Mouse (Mus musculus) midbrain, embryonic 10.5 days (tissue): Measurements from ENCODE around the gene Apoa4. TPM values are rescaled to one million over a fixed set of nuclear protein-coding genes. Genes with fewer than 3 reads are reported as not detected.

ENCODE experiments used
- DNase-seq: peaks from one replicate; pipeline ENCODE4 v3.0.0-alpha.2; 2017; ENCODE audit warnings: low spot score
- H3K27ac ChIP-seq: fragments of 300-500 bp; sonication (generic); replicated peaks from 2 replicates; pipeline ENCODE4 v1.5.1; 2016; ENCODE audit warnings: mild to moderate bottlenecking
- H3K27me3 ChIP-seq: fragments of 300-500 bp; sonication (generic); 2 replicates; pipeline ENCODE4 v1.6.1; 2016; ENCODE audit warnings: low read depth, mild to moderate bottlenecking; ENCODE audit not compliant: poor library complexity, severe bottlenecking
- H3K36me3 ChIP-seq: fragments of 300-500 bp; sonication (generic); 2 replicates; pipeline ENCODE4 v1.6.1; 2016; ENCODE audit warnings: mild to moderate bottlenecking, moderate library complexity
- H3K4me1 ChIP-seq: fragments of 300-500 bp; sonication (generic); 2 replicates; pipeline ENCODE4 v1.6.1; 2016
- H3K4me3 ChIP-seq: fragments of 300-500 bp; sonication (generic); 2 replicates; pipeline ENCODE4 v1.5.1; 2016; ENCODE audit warnings: mild to moderate bottlenecking, moderate library complexity
- H3K9me3 ChIP-seq: fragments of 300-500 bp; sonication (generic); replicated peaks from 2 replicates; pipeline ENCODE4 v1.6.1; 2016; ENCODE audit warnings: mild to moderate bottlenecking
- WGBS: fragments of 180-500 bp; shearing (Covaris S2); methylation state at CpG from one replicate; pipeline ENCODE4 v1.1.7; 2016; 5-methylcytosine and 5-hydroxymethylcytosine counted together
- polyA plus RNA-seq: library from polyadenylated mRNA; unstranded; fragments of >200 nt; fragmentation: Nextera tagmentation; extraction: Ambion mirVana; gene quantifications from 2 replicates; pipeline ENCODE4 v1.2.1, GENCODE M21; 2016

Gene Apoa4
- not detected in 2 replicates for polyA plus RNA-seq

GRCm38 (mm10) chr9:46240526-46241153 lies at the start of gene Apoa4:
TSS of gene Apoa4 (plus strand) at chr9:46240696.
- H3K27ac ChIP-seq: no peak within 1 kb of the TSS
- no peak for DNase-seq
- WGBS: 66% methylated on average over 7 of the region's 7 CpGs
- peaks cover 5% of the 10 kb centered on the region; the same call in 1 of the 2 replicates for H3K4me1 ChIP-seq
- H3K9me3 ChIP-seq: no peaks in the 10 kb centered on the region
- H3K4me3 ChIP-seq: no peak within 1 kb of the TSS
- no peaks in the 10 kb centered on the region for H3K36me3 ChIP-seq
- 0 out of 2 replicates have a peak, but pooled peaks cover 9% of the 10 kb centered on the region for H3K27me3 ChIP-seq

DNA sequence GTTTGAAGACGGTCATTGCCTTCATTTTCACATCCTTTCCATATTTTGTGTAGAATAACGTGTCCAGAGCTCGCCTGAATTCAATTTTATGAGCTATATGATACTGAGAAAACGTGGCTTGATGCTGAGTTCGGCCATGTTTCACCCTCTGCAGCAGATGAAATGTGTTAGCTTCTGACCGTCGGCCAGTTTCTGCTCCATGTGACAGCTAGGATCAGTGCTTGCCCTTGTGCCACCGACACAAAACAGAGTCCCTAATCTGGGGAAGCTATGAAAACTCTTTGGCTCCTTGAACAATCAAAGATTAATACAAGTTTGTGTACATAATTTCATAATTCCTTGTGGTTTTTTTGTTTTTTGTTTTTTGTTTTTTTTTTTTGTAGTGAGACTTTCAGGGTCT lies 49.3 kb upstream of the Apoa4 start:
- Histone ChIP-seq H3K27ac (no peak overlapping the region), H3K4me1 (no peaks in the 10 kb centered on the region), H3K27me3 (no peaks in the 10 kb centered on the region), H3K9me3 (no peaks in the 10 kb centered on the region), H3K36me3 (peaks cover 23% of the 10 kb centered on the region), H3K4me3 (no peak overlapping the region)
- 85% methylated on average over 8 of the region's 8 CpGs for WGBS
- DNase-seq: no peak

DNA sequence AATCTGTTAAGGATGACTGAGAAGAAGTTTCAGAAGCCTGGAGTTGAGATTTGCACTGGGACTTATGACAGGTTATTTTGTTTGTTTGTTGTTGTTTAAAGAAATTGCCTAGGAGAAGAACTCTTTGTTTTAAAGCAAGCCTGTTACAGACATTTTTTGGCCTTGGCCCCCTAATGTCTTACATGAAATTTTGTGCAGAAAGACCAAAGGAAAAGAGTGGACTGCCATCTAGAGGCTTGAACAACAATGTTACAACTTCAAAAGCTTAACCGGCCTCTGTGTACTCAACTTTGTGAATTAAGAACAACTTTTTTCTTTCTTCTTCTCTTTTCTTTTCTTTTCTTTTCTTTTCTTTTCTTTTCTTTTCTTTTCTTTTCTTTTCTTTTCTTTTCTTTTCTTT lies 48.9 kb upstream of the Apoa4 start:
- H3K27me3 ChIP-seq: no peaks in the 10 kb centered on the region
- no peaks in the 10 kb centered on the region for H3K4me1 ChIP-seq
- H3K36me3 ChIP-seq: peaks cover 26% of the 10 kb centered on the region
- no peaks in the 10 kb centered on the region for H3K9me3 ChIP-seq
- DNase-seq: no peak
- 53% methylated on average over 1 of the region's 1 CpGs for WGBS
- H3K27ac ChIP-seq: no peak overlapping the region
- no peak overlapping the region for H3K4me3 ChIP-seq

DNA sequence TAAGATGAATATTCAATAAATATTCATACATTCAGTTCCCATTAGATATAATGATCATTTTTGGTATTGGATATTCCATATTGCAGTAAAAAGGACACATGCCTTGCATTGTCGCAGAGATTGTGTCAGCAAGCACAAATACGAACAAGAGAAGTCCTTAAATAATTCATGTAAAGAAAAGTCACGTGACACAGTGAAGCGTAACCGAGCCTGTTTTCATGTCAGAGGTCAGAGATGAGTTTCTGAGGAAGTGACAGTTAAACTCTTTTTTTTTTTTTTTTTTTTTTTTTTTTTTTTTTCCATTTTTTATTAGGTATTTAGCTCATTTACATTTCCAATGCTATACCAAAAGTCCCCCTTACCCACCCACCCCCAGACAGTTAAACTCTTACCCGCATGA lies 47.9 kb upstream of the Apoa4 start:
- H3K4me3 ChIP-seq: no peak overlapping the region
- 90% methylated on average over 6 of the region's 6 CpGs for WGBS
- no peak overlapping the region for H3K27ac ChIP-seq
- no peaks in the 10 kb centered on the region for H3K9me3 ChIP-seq
- H3K27me3 ChIP-seq: no peaks in the 10 kb centered on the region
- peaks cover 36% of the 10 kb centered on the region for H3K36me3 ChIP-seq
- DNase-seq: no peak
- no peaks in the 10 kb centered on the region for H3K4me1 ChIP-seq

- Histone ChIP-seq H3K27ac (no peak overlapping the region), H3K36me3 (peaks cover 57% of the 10 kb centered on the region), H3K9me3 (no peaks in the 10 kb centered on the region), H3K4me1 (no peaks in the 10 kb centered on the region), H3K27me3 (no peaks in the 10 kb centered on the region), H3K4me3 (no peak overlapping the region)
- DNase-seq: no peak
- WGBS: 90% methylated on average over 9 of the region's 9 CpGs
These were observed 45.7 kb upstream of the Apoa4 start for GRCm38 (mm10) chr9:46194809-46195208.

GRCm38 (mm10) chr9:46196699-46197169 lies 43.8 kb upstream of the Apoa4 start:
- no peaks in the 10 kb centered on the region for H3K4me1 ChIP-seq
- H3K4me3 ChIP-seq: no peak overlapping the region
- H3K27me3 ChIP-seq: no peaks in the 10 kb centered on the region
- WGBS: 90% methylated on average over 12 of the region's 12 CpGs
- H3K36me3 ChIP-seq: peaks cover 75% of the 10 kb centered on the region
- DNase-seq: no peak
- no peaks in the 10 kb centered on the region for H3K9me3 ChIP-seq
- no peak overlapping the region for H3K27ac ChIP-seq

GRCm38 (mm10) chr9:46198461-46198860 lies 42.0 kb upstream of the Apoa4 start:
- Histone ChIP-seq H3K36me3 (peaks cover 91% of the 10 kb centered on the region), H3K27me3 (no peaks in the 10 kb centered on the region), H3K27ac (no peak overlapping the region), H3K4me1 (no peaks in the 10 kb centered on the region), H3K4me3 (no peak overlapping the region), H3K9me3 (no peaks in the 10 kb centered on the region)
- DNase-seq: no peak
- 87% methylated on average over 9 of the region's 9 CpGs for WGBS

- Histone ChIP-seq H3K27me3 (no peaks in the 10 kb centered on the region), H3K27ac (no peak overlapping the region), H3K9me3 (no peaks in the 10 kb centered on the region), H3K4me3 (no peak overlapping the region), H3K4me1 (no peaks in the 10 kb centered on the region), H3K36me3 (peaks cover 93% of the 10 kb centered on the region)
- WGBS: 91% methylated on average over 7 of the region's 7 CpGs
- DNase-seq: no peak
These were observed 41.6 kb upstream of the Apoa4 start for GRCm38 (mm10) chr9:46198936-46199335.

DNA sequence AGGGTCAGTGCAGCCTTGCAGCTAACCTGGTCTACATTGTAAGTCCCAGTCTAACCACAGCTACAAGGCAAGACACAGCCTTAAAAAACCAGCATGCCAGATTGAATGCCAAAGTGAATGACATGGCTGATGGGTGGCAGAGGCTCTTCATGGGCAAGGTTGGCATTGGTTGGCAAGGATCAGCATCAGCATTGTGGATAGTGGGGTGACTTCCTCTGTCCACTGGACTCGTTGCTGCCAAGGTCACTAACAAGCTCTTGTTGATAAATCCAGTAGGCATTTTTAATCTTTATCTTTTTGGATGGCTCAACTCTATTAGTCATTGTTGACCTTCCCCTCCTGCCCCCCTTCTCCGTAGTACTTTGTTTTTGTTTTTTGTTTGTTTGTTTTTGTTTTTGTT lies 40.9 kb upstream of the Apoa4 start:
- WGBS: 82% methylated on average over 2 of the region's 2 CpGs
- Histone ChIP-seq H3K4me3 (no peak overlapping the region), H3K9me3 (no peaks in the 10 kb centered on the region), H3K27me3 (no peaks in the 10 kb centered on the region), H3K4me1 (no peaks in the 10 kb centered on the region), H3K27ac (no peak overlapping the region), H3K36me3 (peaks cover 94% of the 10 kb centered on the region)
- DNase-seq: no peak

DNA sequence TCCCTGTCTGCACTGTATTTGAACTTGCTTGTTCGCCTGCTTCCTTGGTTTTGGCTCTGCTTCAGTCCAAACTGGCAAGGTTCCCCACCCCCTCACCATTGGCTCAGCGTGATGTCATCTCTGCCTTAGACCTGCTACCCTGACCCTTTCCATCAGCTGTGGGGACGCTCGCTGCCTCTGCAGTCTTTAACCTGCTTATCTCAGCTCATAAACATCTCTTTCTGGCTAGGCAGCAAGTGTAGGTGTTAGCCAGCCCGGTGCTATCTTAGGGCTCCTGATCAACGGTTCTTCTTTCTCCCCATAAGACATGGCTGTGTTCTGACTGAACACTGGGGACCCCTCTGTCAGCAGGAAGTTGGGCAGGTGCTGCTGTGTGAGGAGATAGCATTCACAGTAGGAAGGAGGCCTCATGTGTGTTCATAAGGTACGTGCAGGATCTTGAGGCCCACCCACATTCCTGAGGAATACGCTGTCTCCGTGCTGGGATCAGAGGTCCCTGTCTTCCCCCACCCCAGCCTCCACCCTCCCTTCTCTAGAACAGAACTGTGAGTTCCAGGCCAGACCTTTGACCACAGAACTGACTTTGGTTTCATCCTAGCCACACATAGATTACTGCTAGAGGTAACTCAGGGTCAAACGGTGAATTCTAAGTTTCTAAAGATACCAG lies 33.5 kb upstream of the Apoa4 start:
- Histone ChIP-seq H3K9me3 (no peaks in the 10 kb centered on the region), H3K4me1 (no peaks in the 10 kb centered on the region), H3K27me3 (no peaks in the 10 kb centered on the region), H3K27ac (no peak overlapping the region), H3K4me3 (no peak overlapping the region), H3K36me3 (peaks cover 95% of the 10 kb centered on the region)
- WGBS: 86% methylated on average over 10 of the region's 10 CpGs
- no peak for DNase-seq

DNA sequence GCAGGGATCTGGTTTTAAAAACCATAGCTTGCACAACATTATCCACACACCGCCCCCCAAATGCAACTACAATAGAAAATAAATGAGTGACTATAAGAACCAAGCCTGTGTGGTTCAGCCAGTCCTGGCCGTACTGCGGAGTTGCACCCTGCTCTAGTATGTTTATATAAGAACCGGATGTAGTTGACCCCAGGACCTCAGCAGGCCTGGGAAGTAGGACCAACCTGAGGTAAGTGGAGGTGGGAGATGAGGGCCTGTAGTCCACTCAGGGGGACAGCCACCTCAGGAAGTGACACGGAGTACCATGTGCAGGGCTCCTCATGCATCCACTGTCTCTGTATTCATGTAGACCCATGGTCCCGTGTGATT lies 33.0 kb upstream of the Apoa4 start:
- 88% methylated on average over 6 of the region's 6 CpGs for WGBS

GRCm38 (mm10) chr9:46208401-46208974 lies 32.0 kb upstream of the Apoa4 start:
- peaks cover 96% of the 10 kb centered on the region for H3K36me3 ChIP-seq
- no peak overlapping the region for H3K4me3 ChIP-seq
- DNase-seq: no peak
- H3K4me1 ChIP-seq: no peaks in the 10 kb centered on the region
- 90% methylated on average over 13 of the region's 13 CpGs for WGBS
- no peaks in the 10 kb centered on the region for H3K9me3 ChIP-seq
- no peaks in the 10 kb centered on the region for H3K27me3 ChIP-seq
- H3K27ac ChIP-seq: no peak overlapping the region

More for the DNA sequence above, 33.0 kb upstream of the Apoa4 start:
- Histone ChIP-seq H3K27ac (no peak overlapping the region), H3K4me1 (no peaks in the 10 kb centered on the region), H3K4me3 (no peak overlapping the region), H3K27me3 (no peaks in the 10 kb centered on the region), H3K36me3 (peaks cover 95% of the 10 kb centered on the region), H3K9me3 (no peaks in the 10 kb centered on the region)
- DNase-seq: no peak

GRCm38 (mm10) chr9:46210473-46210872 lies 30.0 kb upstream of the Apoa4 start:
- DNase-seq: no peak
- Histone ChIP-seq H3K27ac (no peak overlapping the region), H3K27me3 (no peaks in the 10 kb centered on the region), H3K9me3 (no peaks in the 10 kb centered on the region), H3K4me1 (0 out of 2 replicates have a peak, but pooled peaks cover 6% of the 10 kb centered on the region), H3K36me3 (peaks cover 92% of the 10 kb centered on the region), H3K4me3 (no peak overlapping the region)
- WGBS: 94% methylated on average over 12 of the region's 12 CpGs
